Mouse (Mus musculus): Measurements from ENCODE around the gene Mertk.
"Not testable (repeated sequence)": the region's sequence is repeated elsewhere in the genome, so short reads cannot be mapped to it uniquely, and the experiment has no call there.

The Mertk gene

GRCm38 (mm10) chr2:128698693-128699181 lies at the start of gene Mertk:
Gene Mertk, plus strand, starts transcription at chr2:128698956.
- DNase-seq (ENCODE audit: low spot score in 2 of 2): peak; percentile 71 to 79

GRCm38 (mm10) chr2:128680661-128681060 lies 18.1 kb upstream of the Mertk start:
- DNase-seq (ENCODE audit: low spot score in 2 of 2): no peak

- peak; percentile 72 to 81 for DNase-seq (ENCODE audit: low spot score in 2 of 2)
These were observed 11.7 kb upstream of the Mertk start, which contains the start of gene Anapc1 for GRCm38 (mm10) chr2:128686921-128687557. Gene Anapc1, minus strand, starts transcription at chr2:128687391.

- DNase-seq (ENCODE audit: low spot score in 2 of 2): no peak
These were observed 11.1 kb upstream of the Mertk start for GRCm38 (mm10) chr2:128687558-128688120.

DNA sequence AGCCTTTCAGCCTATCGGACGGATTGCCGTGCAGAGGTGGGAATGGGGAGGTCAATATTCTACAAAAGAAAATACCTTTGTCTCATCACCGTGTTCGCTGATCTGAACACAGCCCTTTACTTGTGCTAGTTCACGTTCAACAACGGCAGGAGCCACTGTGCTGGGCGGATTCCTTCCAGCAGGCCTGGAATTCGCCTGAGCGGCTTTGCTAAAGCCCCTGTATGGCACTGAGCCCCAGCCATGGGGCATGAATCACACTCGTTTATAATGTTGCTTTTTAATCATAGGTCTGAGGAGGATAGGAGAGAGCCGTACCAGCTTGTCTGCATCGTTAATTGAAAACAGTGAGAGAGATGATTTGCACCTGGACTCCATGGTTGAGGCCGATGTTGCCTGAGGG lies 6.4 kb upstream of the Mertk start:
- DNase-seq (ENCODE audit: low spot score in 2 of 2): no peak

DNA sequence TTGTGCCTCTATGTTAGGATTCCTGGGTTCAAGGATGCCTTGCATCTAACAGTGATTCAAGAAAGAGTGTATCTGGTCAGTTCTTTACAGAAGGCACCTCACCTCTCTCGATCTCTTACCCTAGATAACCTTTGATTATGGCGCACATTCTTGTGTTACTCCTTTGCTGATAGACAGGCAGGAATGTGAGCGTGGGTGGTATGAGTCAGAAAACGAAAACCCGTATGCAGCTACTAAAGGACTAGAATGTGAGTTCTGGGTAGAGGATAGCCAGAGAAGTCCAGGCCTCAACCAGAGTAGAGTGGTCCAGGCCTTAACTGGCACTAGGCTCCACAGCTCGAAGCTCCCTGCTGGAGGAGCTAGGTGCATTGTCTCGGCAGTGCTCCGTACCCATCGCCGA lies 6.0 kb upstream of the Mertk start:
- DNase-seq (ENCODE audit: low spot score in 2 of 2): no peak

DNA sequence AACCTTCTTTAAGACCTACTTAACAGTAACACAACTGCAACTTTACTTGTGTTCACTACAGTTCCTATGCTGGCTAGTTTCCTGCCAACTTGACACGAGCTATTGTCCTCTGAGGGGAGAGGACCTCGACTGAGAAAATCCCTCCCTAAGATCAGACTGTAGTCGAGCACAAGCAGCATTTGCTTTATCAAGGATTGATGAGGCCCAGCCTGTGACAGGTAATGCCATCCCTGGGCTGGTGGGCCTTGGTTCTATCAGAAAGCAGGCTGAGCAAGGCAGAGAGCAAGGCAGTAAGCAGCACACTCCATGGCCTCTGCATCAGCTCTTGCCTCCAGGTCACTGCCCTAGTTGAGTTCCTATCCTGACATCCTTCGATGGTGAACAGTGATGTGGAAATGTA lies 5.5 kb upstream of the Mertk start:
- DNase-seq (ENCODE audit: low spot score in 2 of 2): no peak

GRCm38 (mm10) chr2:128693828-128694227 lies 4.9 kb upstream of the Mertk start:
- not testable (repeated sequence) for DNase-seq (ENCODE audit: low spot score in 2 of 2)

- DNase-seq (ENCODE audit: low spot score in 2 of 2): no peak
These were observed 4.2 kb upstream of the Mertk start for GRCm38 (mm10) chr2:128694548-128694947.

DNA sequence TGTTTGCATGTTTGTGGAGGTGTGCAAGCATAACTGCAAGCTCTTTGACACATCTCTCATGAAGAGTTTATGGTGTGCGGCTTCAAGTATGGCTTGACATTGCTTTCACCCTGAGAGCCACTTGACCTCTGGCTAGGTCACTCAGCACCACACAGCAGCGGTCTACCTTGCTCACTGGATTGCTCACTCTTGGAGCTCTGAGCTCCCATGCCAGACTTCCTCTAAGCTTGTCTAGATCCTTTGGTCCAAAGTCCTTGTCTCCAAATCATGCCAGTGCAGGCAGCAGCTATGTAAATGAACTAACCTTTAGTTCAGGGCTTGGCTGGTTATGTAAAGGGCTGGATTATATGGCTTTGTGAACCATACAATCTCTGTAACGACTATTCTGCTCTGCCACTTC lies 2.3 kb upstream of the Mertk start:
- DNase-seq (ENCODE audit: low spot score in 2 of 2): no peak

DNA sequence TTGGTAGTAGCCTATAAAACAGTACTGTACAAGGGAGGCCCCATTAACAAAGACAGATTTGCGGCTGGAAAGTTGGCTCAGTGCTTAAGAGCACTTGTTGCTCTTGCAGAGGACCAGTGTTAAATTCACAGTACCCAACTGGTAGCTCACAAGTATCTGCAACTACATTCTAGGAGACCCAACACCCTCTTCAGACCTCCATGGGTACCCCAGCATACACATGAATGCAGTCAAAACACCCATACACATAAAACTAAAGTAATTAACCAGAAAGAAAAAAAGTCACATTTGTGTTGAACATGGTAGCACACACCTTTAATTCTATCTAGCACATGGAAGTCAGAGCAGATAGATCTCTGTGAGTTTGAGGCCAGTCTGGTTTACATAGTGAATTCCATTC lies 1.7 kb upstream of the Mertk start:
- DNase-seq (ENCODE audit: low spot score in 2 of 2): no peak

GRCm38 (mm10) chr2:128697566-128697965 lies 1.2 kb upstream of the Mertk start:
- no peak for DNase-seq (ENCODE audit: low spot score in 2 of 2)

- peak; percentile 66 to 69 for DNase-seq (ENCODE audit: low spot score in 2 of 2)
These were observed 540 bp upstream of the Mertk start for GRCm38 (mm10) chr2:128698140-128698692.

GRCm38 (mm10) chr2:128699201-128699885 lies 587 bp downstream of the Mertk start:
- no peak for DNase-seq (ENCODE audit: low spot score in 2 of 2)

DNA sequence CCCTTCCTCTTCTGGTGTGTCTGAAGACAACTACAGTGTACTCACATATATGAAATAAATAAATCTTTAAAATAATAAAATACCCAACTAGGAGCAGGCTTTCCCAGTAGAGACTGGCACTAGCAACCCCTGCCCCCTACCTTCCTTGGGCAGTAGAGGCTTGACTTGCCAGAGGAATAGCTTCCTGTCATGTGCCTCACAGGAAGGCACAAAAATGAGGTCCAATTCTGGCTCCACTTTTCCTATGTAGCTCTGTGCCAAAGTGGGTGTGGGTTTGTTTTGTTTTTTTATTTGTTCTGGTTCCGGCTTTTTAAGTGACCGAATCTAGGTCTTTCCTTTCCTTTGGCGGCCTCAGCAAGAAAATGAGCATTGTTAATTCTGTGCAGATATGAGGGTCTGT lies 5.7 kb downstream of the Mertk start:
- DNase-seq (ENCODE audit: low spot score in 2 of 2): no peak

DNA sequence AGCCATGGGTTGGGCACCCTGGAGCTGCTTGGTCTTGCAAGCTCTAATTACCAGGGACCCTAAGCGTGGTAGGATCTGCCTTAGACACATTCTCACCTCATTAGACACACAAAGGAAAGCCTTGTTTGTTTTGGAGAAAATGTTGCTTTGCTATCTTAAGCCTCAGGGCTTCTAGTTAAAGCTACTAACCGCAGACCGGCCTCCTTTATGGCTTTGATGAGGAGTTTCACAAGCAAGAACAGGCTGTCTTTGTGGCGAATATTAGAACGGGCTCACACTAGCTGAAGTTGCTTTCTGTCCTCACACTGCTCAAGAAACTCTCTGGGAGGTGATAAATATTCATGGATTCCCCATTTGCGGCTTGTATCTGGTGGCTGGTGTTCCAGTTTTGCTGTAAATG lies 10.5 kb downstream of the Mertk start:
- peak in 1 of 2 experiments; percentile 22 for DNase-seq (ENCODE audit: low spot score in 2 of 2)

- no peak for DNase-seq (ENCODE audit: low spot score in 2 of 2)
These were observed 11.9 kb downstream of the Mertk start for GRCm38 (mm10) chr2:128710609-128711008.

- DNase-seq (ENCODE audit: low spot score in 2 of 2): no peak
These were observed 14.2 kb downstream of the Mertk start for GRCm38 (mm10) chr2:128712940-128713339.

DNA sequence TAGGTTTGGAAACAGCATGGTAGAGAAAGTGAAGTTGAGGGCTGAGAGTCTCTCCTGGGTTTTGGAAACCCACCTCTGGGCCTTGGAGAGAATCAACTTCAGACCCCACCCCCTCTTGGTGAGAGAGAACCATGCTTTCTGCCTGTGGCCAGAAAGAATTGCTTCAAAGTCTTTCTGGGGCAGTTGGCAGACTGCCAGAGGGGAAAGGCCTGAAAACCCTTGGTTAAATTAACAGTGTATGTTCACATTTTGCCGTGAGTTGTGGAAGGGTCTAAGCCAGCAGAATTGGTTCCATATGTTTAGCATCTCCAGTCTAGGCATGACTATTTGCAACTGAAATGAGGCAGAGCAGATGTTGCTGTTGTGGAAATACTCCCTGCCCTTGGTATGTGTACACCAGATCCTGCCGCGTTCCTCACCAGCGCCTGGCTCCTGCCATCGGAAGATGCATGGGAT lies 14.8 kb downstream of the Mertk start:
- no peak for DNase-seq (ENCODE audit: low spot score in 2 of 2)

DNA sequence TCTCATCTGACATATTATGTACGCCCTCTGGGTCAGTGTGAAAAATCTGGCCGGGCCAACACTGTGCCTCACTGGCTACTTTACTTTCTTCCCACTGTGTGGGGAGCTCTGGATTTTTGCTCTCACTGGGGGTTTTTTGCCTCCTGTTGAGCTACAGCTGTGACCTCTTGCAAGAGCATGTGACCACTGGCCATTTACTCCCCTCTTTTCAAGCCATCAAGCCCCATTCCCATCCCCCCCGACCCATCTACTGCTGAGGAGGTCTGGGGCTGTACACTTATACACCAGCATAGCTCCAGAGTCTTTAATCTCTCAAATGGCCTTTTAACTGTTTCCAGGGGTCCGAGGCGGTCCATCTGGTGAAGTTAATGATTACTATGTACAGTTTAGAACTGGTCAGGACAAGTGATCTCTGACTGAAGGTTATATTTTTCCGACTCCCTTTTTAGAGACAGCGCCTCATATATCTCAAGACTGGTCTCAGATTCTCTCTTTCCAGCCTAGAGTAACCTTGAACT lies 16.0 kb downstream of the Mertk start:
- DNase-seq (ENCODE audit: low spot score in 2 of 2): no peak

- no peak for DNase-seq (ENCODE audit: low spot score in 2 of 2)
These were observed 17.2 kb downstream of the Mertk start for GRCm38 (mm10) chr2:128715979-128716378.

DNA sequence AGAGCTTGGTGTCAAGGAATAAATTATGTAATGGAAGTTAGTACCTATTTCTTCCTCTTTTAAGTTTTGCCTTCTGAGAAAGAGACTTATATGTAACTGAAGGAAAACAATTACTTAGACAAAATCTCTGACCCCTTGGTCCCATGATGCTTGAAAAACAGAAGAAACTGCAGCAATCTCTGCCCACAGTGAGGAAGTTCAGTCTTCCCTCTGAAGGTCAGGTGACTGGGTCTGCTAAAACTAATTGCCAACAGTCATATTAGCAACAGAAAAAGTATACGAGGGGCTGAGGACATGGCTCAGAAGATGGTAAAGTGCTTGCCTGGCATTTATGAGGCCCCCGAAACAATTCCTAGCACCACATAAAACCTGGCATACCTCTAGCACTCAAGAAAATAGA lies 20.6 kb downstream of the Mertk start:
- no peak for DNase-seq (ENCODE audit: low spot score in 2 of 2)

Measured in frontal cortex, postnatal 14 days (tissue).